Mouse (Mus musculus) brain, embryonic 14.5 days (tissue): ENCODE results near the gene Rbp3. TPM values are rescaled to one million over a fixed set of nuclear protein-coding genes. Genes with fewer than 3 reads are reported as not detected.
A peak's percentile ranks its signal among the peaks of the same experiment; 100 is the strongest.

Experiments
- DNase-seq: peaks from one replicate; pipeline ENCODE4 v3.0.0-alpha.2; 2011; ENCODE audit warnings: low read depth
- CTCF ChIP-seq: fragments of 200-500 bp; IDR thresholded peaks from 2 replicates; pipeline ENCODE4 v1.5.1; 2012; ENCODE audit warnings: inconsistent platforms, mild to moderate bottlenecking, moderate library complexity, borderline replicate concordance; ENCODE audit not compliant: insufficient read depth, insufficient read length; ENCODE audit errors: extremely low read depth
- POLR2A ChIP-seq: fragments of 200-500 bp; IDR thresholded peaks from 2 replicates; pipeline ENCODE4 v1.6.1; 2012; ENCODE audit warnings: mild to moderate bottlenecking, inconsistent platforms, borderline replicate concordance; ENCODE audit not compliant: poor library complexity, insufficient read depth, insufficient read length, severe bottlenecking; ENCODE audit errors: extremely low read depth
- polyA plus RNA-seq: library from polyadenylated mRNA; depleted of rRNA; stranded (reverse); fragments of >200 nt; gene quantifications from 2 replicates; pipeline ENCODE4 v1.2.3, GENCODE M21; 2012; rRNA removed

The Rbp3 gene
- polyA plus RNA-seq, 1 experiment = 0.01 TPM

DNA sequence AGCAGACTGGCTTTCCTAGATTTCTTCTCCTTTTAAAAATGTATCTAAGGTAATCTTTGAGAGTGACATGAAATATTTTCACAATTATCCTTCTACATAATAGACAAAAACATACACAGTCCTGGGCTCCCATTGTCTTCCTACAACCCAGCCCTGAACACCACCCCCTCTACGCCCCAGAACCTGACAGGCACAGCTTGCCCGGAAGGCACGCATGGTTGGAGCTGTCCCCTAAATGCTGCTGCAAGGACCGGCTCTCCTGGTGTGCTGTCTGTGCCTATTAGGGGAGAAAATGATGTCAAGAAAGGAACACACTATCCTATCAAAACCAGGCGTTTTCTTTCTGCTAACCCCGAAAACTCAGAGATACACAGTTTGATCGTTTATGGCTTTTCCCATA lies 23.9 kb downstream of the Rbp3 start:
- peak; percentile 32 for DNase-seq
- no peak for TF ChIP-seq POLR2A
- no peak for TF ChIP-seq CTCF

DNA sequence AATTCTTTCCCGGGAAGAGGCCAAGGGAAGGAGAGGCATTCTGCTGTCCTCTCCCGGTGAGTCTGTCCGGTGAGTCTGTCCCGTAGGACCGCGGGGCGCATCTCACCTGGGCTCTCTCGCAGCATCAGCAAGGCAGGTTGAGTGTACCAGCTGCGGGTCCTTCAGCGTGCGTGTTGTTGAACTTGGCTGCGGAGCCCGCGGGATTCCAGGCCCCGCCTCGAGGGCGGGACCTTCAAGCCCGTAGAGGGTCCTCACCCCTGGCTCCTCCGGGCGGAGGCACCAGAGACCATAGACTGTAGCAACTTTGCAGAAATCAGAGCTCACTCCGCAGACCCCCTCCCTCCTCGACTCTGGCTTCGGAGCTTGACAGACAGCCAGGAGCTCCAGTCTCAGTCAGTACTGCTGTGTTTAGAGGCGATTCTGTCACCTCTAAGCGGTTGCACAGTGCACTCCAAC lies 24.8 kb downstream of the Rbp3 start, which contains the start of gene Zfp488:
TSS of gene Zfp488 (minus strand) at position 161 of the 456 bp plus-strand sequence.
- DNase-seq = peak; percentile 55
- TF ChIP-seq POLR2A = no peak
- TF ChIP-seq CTCF = no peak

DNA sequence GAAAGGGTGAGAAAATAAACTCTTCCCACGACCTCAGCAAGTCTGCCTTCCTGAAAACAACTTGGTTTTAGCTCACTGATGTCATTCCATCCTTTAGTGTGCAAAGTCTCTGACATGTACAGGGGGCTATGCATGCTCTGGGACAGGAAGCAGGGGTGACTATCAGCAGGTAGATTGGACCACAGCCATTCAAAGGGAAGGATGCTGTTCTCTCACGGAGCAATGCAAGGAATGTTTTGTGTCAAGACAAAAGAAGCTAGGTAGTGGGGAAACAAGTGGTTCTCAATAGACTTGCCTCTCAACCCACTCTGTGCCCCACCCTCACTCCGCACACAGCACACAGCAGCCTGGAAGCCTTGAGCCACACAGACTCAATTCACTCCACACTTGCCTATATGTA lies 35.4 kb downstream of the Rbp3 start:
- TF ChIP-seq CTCF (no peak), POLR2A (no peak)
- DNase-seq = no peak

DNA sequence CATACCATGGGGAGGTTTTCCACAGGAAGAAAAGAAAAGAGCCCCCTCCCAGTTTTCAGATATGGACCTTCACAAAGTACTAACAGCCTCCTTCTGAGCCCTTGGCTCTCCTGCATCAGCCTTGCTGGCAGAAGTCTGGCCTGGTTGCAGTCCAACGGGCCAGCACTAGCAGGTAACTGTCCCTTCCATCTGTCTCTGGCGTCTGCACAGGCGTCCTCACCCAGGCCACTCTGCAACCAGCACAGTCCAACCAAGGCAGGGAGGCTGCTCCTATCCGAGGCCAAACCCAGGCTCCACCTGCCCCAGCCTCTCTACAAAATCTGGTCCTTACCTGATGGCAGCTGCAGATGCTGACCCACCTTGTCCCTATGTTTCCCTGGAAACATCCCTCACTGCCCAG lies 38.2 kb downstream of the Rbp3 start:
- DNase-seq = no peak
- TF ChIP-seq CTCF (no peak), POLR2A (no peak)

DNA sequence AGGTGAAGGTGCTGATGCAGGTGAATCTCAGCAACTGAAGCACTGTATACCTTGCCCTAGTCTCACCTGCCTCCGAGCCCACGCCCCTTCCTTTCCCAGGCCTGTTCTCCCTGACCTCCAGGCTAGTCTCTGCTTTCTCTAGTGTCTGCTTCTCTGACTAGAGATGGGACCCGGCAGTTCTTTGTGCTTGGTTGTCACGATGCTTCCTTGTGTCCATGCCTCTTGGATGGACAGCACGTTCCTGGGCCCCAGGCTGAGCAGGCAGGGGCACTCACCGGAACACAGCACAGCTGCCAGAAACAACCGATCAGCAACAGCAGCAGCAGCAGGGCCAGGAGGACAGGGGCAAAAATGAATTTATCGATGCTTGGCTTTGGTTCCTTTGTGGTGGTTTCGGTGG lies 39.2 kb downstream of the Rbp3 start:
- no peak for DNase-seq

DNA sequence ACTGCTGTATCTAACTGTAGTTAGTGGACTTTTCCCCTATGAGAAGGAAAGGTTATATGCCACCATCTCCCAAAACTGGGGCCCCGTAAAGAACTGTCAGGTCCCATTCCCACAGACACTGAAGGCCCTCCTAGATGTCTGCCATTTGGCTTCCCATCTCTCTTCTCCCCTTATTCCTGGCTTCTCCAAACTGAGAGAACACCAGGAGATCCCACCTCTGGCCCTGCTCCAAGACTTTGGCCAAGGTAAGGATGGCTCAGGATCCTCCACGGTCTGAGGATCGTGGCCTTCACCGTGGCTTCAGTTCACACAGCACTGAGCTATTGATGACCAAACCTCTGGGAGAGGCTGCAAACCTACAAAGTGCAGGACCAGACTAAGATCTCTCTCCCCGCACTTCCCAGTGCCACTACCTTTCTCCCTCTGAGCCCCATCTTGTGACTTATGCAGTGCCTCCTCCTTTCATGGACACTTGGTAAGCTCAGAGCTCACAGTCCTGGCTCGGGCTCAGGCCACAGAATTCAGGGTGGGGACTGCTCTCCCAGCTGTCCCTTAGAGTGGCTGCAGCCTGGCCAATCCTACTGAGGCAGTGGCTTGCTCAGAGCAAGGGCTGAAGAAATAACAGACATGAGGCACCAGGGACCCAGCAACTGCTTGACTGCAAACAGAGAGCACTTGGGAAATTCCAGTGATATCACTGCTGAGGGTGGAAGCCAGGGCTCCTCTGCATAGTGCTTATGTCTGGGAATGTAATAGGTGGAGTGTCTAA lies 39.9 kb downstream of the Rbp3 start:
- no peak for DNase-seq
- TF ChIP-seq POLR2A (no peak), CTCF (no peak)

More for the DNA sequence above, 39.2 kb downstream of the Rbp3 start:
- TF ChIP-seq CTCF (no peak), POLR2A (no peak)

DNA sequence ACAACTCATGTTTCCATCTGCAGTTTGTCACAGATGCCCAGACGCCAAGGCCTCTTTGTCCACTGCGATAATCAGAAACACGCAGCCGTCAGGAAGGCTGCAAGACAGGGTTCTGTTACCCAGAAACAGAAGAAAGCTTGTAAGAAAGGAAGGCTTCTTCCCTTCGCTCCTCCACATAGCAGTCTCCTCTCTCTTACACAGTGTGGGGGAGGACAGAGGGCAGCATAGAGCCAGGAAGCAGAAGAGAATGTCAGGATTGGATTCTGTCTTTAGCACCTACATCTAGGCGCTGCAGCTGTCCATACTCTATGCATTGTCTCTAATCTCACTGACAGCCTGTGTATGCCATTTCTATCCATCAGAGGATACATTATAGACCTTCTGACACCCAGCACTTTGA lies 43.6 kb downstream of the Rbp3 start:
- TF ChIP-seq POLR2A = no peak
- TF ChIP-seq CTCF = no peak
- peak; percentile 22 for DNase-seq

DNA sequence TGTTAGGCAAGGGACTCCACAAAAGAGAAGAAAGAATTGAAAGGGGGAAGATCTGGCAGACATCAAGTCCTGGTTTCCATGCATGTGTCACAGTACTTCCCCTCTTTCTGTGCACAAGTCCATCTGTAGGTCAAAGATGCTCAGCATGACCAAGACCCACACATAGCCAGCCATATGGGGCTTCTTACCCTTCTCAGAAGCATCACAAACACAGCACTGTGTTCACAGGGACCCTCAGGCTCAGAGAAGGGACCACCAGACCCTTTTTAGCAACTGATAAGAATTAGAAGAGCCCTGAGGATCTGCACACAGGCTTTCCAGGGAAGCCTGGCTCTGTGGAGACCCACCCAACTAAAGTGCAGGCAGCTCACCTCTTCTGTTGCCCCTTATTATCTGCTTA lies 46.3 kb downstream of the Rbp3 start:
- no peak for TF ChIP-seq CTCF
- TF ChIP-seq POLR2A = no peak
- no peak for DNase-seq

DNA sequence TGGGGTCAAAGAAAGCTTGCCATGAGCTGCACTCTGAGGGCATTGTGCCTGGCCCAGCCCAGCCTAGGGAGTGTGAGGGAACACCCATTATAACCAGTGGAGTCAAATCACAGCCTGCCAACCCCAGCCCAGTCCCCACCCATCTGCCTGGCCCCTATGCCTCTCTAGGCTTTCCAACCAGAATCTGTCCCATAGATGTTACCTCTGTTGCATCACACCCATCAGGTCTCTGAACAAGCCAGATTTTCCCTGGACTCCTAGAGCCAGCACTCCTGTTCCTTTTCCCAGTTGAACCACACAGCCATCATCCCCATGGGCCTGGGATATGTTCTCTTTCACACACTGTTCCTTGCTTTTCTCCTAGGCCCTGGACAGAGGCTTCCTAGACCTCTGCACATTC lies 47.6 kb downstream of the Rbp3 start:
- DNase-seq = no peak
- no peak for TF ChIP-seq CTCF
- no peak for TF ChIP-seq POLR2A

DNA sequence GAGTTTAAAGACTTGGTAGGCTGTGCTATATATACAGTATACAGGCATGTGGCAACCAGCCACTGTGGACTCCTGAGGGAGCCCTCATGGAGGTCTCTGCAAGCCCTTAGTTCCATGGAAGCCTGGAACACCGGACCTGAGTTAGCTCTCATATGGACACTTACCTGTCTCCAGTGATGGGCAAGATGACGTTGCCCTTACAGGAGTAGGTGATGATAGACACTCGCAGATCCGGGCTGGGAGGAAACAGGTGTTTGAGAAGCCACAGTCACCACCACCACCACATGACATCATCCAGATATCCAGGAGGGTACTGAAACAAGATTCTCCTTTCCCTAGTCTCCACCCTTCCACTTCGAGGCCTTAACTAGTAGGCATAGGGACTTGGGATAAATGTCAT lies 48.6 kb downstream of the Rbp3 start:
- no peak for DNase-seq

More for the DNA sequence above, 48.6 kb downstream of the Rbp3 start:
- no peak for TF ChIP-seq CTCF
- TF ChIP-seq POLR2A = no peak

Other genes starting within 250 kb of the Rbp3 start
- 3.1 and 4.5 TPM in 2 replicates for gene Gdf10, start 30.4 kb upstream of the Rbp3 start, polyA plus RNA-seq
- gene Gdf2, start 13.0 kb upstream of the Rbp3 start, polyA plus RNA-seq = not detected in 2 replicates
- 0.52 and 1.1 TPM in 2 replicates for gene Zfp488, start 24.8 kb downstream of the Rbp3 start, polyA plus RNA-seq
- gene Gm30083, start 61.2 kb downstream of the Rbp3 start, polyA plus RNA-seq = not detected in 2 replicates
- not detected in 2 replicates for gene Gm5460, start 62.8 kb downstream of the Rbp3 start, polyA plus RNA-seq
- gene Antxrl, start 98.7 kb downstream of the Rbp3 start, polyA plus RNA-seq = not detected in 2 replicates
- 0.46 and 1.1 TPM in 2 replicates for gene Anxa8, start 132.0 kb downstream of the Rbp3 start, polyA plus RNA-seq
- gene A630023A22Rik, start 148.8 kb downstream of the Rbp3 start, polyA plus RNA-seq = not detected in 2 replicates
- 0.09 and 0.11 TPM in 2 replicates for gene Npy4r, start 198.5 kb downstream of the Rbp3 start, polyA plus RNA-seq
- 6.4 and 11.9 TPM in 2 replicates for gene Gprin2, start 247.7 kb downstream of the Rbp3 start, polyA plus RNA-seq